Mouse (Mus musculus): ENCODE measurements around the gene Spock3. TPM values are rescaled to one million over a fixed set of nuclear protein-coding genes. Genes with fewer than 3 reads are reported as not detected.

Gene Spock3
- 0.32 and 0.33 TPM in 2 replicates for polyA plus RNA-seq (2012; rRNA removed; ENCODE audit: low replicate concordance)

GRCm38 (mm10) chr8:62950709-62951108 is at the start of gene Spock3:
TSS of gene Spock3 (plus strand) at chr8:62951009.

